In the genomic region with DNA sequence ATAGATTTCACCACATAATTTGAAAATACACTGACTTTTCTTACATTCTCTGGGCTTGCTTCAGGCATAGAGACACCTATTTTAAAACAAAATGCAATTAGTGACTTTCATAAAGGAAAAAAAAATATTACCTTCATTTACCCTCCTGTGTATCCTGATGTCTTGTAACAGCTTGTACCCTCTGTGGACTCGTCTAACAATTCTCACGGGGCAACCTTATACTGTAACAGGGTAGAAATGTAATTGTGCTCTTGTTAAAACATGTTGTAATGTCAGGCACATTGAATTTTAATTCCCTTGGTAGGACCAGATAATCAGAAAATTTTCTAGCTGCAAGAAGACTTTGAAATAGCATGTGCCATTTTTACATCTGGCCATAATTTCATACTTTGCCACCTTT, we compare ENCODE assay signal across 25 mouse cellular contexts.
"Had no signal": no experiment of that assay in that cellular context is flagged by ENCODE, and none has a peak within 500 bp of the region (broad histone marks: within the 10 kb centered on the region; RNA-seq: fewer than 3 reads in every experiment).

No protein-coding gene starts in this region.

- ATAC-seq: intestine, embryonic 16.5 days; liver, embryonic 12.5 days had no signal

- H3K9me3 ChIP-seq: heart, embryonic 10.5 days; heart, embryonic 12.5 days; hindbrain, embryonic 13.5 days; hindbrain, embryonic 15.5 days; kidney, embryonic 15.5 days; limb, embryonic 13.5 days; limb, embryonic 15.5 days; liver, embryonic 12.5 days had no signal

- H3K27ac ChIP-seq: gastrocnemius, adult 2 months; heart, embryonic 10.5 days; hindbrain, embryonic 13.5 days; hindbrain, embryonic 15.5 days; kidney, embryonic 15.5 days; kidney, postnatal 0 days; limb, embryonic 13.5 days; limb, embryonic 15.5 days; liver, embryonic 12.5 days; liver, embryonic 14.5 days had no signal

- H3K4me1 ChIP-seq: heart, embryonic 10.5 days; heart, embryonic 12.5 days; hindbrain, embryonic 13.5 days; hindbrain, embryonic 15.5 days; kidney, embryonic 15.5 days; limb, embryonic 13.5 days; limb, embryonic 15.5 days; liver, embryonic 12.5 days had no signal

- H3K27me3 ChIP-seq: heart, embryonic 12.5 days; hindbrain, embryonic 13.5 days; hindbrain, embryonic 15.5 days; kidney, embryonic 15.5 days; limb, embryonic 13.5 days; limb, embryonic 15.5 days; liver, embryonic 12.5 days had no signal

- DNase-seq: gastrocnemius, adult 2 months; gastrocnemius, postnatal 10 days; gastrocnemius, postnatal 25 days; heart, adult 18-20 months; heart, postnatal 10 days; heart, postnatal 4 days; kidney, adult 11 months; kidney, adult 2 months; kidney, adult 9 months; kidney, postnatal 14 days; kidney, postnatal 36 days; layer of hippocampus, adult 9-11 months; layer of hippocampus, postnatal 36 days; left cerebral cortex, postnatal 4 days had no signal

- H3K9ac ChIP-seq: heart, embryonic 12.5 days; hindbrain, embryonic 13.5 days; hindbrain, embryonic 15.5 days; kidney, embryonic 15.5 days; limb, embryonic 13.5 days; limb, embryonic 15.5 days; liver, embryonic 12.5 days; liver, embryonic 14.5 days had no signal

- H3K4me2 ChIP-seq: heart, embryonic 12.5 days; hindbrain, embryonic 13.5 days; hindbrain, embryonic 15.5 days; kidney, embryonic 15.5 days; limb, embryonic 13.5 days; limb, embryonic 15.5 days; liver, embryonic 12.5 days had no signal

- H3K36me3 ChIP-seq: heart, embryonic 10.5 days; heart, embryonic 12.5 days; hindbrain, embryonic 13.5 days; hindbrain, embryonic 15.5 days; kidney, embryonic 15.5 days; limb, embryonic 13.5 days; limb, embryonic 15.5 days; liver, embryonic 12.5 days had no signal

- H3K4me3 ChIP-seq: gastrocnemius, adult 2 months; heart, embryonic 10.5 days; heart, embryonic 12.5 days; hindbrain, embryonic 13.5 days; hindbrain, embryonic 15.5 days; kidney, embryonic 15.5 days; limb, embryonic 13.5 days; limb, embryonic 15.5 days; liver, embryonic 12.5 days had no signal
